Mouse (Mus musculus) adrenal gland, adult 2 months (tissue): Measurements from ENCODE around the gene Rsl1d1. TPM values are rescaled to one million over a fixed set of nuclear protein-coding genes. Genes with fewer than 3 reads are reported as not detected.

Experiments
- DNase-seq: peaks from one replicate; pipeline ENCODE4 v3.0.0; 2021
- long read RNA-seq: library from polyadenylated mRNA; stranded (forward); transcript quantifications from one replicate; pipeline ENCODE4 v2.0.0, GENCODE M21; 2021
- polyA plus RNA-seq: library from polyadenylated mRNA; depleted of rRNA; stranded (reverse); fragments of >200 nt; gene quantifications from 2 replicates; pipeline ENCODE4 v1.2.3, GENCODE M21; 2012; rRNA removed
- total RNA-seq, 2 experiments: library from RNA; stranded (reverse); gene quantifications; 2 replicates each; pipeline ENCODE4 v1.2.3; 2021

Rsl1d1 gene
- total RNA-seq (10 to 100 TPM; 65.7 to 82.2 TPM), polyA plus RNA-seq (1.3 TPM in 2 replicates)
- long read RNA-seq, transcript Rsl1d1-201 (9 exons, 1,945 nt) = major isoform, 44 of 49 reads
- long read RNA-seq, partial matches to known transcripts = 0 of 49 reads
- long read RNA-seq, other reads (novel, unspliced or antisense) = 5 of 49 reads

DNA sequence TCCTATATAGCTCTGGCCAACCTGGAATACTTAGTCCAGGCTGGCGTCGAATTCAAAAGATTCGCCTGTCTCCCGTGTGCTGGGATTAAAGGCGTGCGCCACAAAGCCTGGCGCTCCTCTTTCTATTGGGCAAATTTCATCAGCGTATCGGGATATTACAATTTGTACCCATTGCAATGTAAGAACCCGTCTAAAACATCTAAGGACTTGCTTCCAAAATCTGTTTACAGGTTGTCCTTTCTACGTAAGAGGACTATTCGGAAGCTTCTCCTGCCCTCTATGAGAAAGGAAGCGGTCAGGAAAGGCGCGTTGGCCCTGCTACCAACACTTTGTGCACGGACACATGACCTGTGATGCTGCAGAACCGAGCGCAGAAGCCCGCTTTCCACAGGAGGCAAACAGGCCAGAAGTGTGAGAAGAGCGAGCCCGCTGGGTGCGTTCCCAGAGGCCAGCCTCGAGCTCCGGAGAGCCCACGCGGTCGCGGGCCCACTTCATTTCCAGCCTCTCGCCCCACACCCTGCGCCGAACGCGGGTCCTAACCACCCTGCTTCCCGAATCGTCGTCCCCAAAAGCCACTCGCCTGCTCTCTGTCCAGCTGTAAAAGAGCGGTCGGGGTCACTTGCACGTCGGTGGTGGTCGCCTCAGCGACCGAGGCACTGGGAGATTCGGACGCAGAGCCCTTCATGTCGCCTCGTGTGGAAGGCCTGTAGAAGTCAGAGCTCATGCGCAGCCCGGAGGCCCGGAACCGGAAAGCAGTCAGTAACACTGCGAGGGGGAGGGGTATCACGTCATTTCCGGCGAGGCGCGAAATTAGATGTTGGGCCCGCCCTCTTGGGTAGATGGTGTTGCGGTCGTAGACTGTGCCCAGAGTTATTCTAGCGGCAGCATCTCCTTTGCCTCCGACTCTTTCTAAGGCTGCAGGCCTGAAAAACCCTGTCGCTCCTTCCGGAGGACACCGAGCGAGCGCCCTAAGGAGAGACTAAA is at the start of gene Rsl1d1:
Gene Rsl1d1 (minus strand): TSS at position 761 of the 984 bp plus-strand sequence.
- DNase-seq = peak; percentile 93

DNA sequence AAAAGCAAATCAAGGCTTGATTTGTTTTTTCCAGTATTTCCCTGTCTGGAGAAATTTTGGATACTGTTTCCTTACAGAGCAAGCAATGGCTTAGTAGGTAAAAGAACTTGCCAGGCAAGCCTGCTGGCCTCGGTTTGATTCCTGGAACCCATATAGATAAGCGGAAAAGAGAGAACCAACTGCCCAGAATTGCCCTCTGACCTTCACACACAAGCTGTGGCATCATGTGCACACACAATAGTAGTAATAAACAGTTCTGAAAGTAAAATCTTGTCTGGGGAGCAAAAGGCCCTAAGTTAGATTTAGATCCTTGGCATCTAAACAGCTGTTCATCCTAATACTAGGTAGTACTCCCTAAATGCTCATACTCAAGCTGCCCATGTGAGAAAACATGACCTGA is 44.7 kb upstream of the Rsl1d1 start:
- DNase-seq = peak; percentile 17

DNA sequence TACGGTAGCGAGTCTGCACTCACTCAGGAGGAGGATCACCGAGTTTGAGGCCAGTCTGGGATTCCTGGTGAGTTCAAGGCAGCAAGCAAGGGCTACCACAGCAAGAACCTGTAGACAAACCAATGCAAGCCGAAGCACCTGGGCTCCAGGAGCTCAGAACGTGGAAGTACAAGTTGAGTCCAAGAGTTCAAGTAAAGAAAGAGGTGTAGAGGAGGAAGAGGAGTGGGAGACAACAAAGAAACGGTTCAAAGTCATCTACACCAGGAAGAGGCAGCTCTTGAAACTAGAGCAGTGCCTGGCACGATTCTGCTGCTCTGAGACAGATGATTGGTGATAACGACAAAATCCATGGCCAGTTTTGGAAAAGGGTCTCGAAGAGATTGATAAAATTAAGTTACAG is 42.6 kb upstream of the Rsl1d1 start:
- no peak for DNase-seq

DNA sequence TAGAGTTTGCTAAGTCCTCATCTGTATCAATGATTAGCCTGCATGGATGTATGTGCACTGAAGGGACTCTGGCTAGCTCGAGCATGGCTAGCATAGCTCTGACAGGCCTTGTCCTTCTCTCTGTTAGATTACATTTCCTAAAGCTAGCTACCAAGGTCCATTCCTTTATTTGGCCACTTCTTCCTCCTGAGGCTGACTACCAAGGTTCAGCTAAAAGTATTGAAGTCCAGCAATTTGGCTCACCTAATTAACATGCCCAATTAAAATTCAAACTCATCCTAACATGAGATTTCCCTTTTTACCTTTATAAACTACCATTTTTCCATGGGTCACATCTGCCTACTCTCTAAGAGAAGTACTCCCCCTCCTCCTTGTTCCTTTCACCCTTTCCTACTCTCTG is 39.3 kb upstream of the Rsl1d1 start:
- DNase-seq = no peak

DNA sequence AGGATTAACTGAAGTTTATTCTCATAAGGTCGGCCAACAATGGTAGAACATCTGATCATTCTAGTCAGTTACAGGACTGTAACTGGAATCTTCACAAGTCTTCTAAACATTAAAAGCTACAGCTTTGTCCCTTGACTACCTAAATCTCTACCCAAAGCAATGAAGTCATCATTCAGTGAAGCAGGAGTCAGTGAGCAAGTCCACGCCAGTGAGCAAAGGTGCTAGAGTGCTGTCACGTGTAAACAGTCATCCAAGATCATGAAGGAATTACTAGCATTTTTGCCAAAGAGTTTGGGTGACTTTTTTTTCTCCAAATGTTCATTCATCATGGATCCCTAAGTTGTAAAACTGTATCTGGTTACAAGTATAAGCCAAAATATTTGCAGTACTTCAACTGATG is 14.7 kb upstream of the Rsl1d1 start:
- no peak for DNase-seq

DNA sequence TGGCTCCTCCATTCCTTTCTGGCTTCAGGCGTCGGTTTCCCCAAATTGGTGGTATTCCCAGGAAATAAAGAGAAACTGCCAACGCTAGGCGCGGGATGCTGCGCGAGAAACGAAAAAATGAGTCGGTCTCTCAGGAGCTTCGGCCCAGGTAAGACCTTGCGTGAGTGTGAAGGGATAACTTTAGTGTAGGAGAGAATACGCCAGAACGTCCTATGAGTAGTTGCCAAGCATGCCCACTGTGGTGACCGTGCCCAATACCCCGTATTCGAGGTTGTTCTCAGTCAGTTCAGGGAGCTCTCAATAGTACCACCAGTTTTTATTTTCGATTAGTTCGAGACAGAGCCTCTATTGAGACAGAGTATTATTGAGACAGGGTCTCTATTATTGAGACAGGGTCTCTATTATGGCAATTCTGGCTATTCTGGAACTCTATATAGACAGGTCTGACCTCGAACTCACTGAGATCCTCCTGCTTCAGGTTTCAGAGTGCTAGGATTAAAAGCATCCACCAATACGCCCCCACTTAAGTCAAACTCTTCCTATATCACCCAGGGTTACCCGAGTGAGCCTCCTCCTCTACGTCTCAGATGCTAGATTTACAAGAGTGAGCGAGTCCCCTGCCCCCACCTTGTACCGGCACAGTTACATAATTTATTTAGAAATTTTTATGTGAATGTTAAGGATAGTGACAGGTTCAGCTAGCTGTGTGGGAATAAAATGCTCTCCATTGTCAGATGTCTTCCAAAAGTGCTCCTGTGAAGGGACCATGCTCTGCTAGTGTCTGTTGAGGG is 664 bp upstream of the Rsl1d1 start:
- no peak for DNase-seq

DNA sequence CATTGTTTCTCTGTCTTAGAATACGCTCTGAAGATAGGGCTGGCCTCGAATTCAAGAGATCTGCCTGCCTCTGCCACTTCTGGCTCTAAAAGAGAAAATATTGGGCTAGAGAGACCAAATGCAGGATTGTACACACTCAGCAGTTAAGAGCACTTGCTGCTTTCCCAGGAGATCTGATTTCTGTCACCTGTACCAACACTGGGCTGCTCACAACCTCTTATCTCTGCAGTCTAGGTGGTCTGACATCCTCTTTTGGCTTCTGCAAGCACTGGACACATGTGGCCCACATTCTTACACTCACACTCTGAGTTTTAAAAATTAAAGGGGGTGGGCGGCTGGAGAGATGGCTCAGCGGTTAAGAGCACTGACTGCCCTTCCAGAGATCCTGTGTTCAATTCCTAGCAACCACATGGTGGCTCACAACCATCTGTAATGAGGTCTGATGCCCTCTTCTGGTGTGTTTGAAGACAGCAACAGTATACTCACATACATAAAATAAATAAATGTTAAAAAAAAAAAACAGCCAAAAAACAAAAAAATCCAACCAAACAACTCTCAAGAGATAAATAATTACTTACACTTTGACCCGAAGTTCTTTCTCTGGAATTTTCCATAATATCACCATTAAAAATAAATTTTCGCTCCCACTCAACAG is 1.3 kb downstream of the Rsl1d1 start:
- no peak for DNase-seq

DNA sequence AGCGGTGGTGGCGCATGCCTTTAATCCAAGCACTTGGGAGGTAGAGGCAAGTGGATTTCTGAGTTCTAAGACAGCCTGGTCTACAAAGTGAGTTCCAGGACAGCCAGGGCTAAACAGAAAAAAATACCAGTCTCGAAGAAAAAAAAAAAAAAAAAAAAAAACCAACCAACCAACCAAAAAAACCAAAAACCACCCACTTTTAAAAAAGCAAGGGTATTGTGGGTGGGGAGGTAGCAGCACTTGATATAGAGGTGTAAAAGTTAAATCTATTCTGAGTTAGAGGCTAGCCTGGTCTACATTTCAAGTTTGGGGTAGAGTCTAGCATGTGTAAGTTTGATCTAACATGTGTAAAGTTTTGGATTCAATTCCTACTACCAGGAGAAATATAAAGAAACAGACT is 2.9 kb downstream of the Rsl1d1 start:
- DNase-seq = no peak

DNA sequence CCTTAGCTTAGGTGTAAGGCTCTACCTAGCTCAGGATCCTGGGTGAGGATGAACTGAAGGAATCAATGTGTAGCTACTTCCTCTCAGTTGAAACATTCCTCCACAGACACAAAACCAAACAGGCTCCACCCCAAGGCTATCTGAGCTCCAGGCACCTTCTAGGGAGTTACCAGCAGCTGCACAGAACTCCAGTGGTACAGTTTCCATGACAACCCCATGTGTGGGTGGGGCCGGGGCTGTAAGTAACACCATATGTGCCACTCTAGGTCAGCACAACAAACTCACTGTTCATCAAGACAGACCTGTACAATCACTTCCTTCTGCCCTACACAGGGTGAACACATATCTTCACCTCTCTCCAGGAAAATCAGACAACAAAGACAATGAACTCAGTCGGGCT is 4.7 kb downstream of the Rsl1d1 start:
- no peak for DNase-seq

DNA sequence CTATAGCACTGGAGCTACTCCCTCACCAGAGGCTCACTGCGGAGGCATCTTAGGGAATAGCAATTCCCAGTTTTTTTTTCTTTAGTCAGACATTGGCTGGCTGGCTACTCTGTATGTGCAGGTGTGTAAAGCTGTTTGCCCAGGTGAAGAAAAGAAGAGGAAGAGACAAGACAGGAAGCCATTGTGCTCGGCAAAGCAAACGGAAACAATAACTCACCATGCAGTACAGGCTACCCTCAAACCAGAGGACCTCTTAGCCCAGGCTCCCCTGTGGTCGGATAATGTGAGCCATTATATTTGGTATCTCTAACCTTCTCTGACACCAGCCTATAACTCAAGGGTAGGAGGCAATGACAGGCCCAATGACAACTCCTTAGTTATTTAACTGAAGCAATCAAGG is 6.1 kb downstream of the Rsl1d1 start:
- DNase-seq = no peak

DNA sequence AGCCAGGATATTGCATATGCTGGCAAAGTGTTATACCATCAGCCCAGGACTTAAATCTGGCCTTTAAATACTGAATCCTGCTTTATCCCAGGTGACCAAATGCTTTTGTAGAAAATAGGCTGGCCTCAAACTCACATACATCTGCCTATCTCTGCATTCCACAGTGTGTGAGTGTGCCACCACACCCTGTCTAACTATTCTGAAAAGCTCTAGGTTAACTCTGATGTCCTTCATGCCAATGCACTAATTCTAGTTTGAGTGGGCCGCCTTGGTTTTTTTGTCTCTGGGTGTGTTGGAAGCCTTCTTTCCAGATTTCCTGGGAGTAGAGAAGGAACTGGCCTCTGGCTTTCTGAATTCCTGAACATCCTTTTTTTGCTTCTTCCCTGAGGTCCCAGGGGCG is 9.9 kb downstream of the Rsl1d1 start:
- DNase-seq = no peak

DNA sequence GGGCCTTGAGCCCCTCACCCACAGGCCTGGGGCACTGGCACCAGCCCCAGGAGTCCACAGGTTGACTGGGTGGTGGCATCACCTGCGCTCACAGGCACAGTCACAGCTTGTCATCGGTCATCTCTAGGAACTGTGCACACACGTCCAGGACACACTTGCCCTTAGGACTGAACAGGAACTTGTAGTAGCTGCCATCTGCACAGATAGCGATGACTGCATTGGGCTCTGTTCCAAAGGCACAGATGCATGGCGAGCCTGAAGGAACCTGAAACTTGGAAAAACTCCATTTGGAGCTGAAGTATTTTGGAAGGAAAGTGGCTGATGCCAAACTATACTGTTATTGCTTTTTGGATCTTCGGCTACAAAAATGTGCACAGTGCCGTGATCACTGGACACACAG is 13.0 kb downstream of the Rsl1d1 start:
- no peak for DNase-seq

DNA sequence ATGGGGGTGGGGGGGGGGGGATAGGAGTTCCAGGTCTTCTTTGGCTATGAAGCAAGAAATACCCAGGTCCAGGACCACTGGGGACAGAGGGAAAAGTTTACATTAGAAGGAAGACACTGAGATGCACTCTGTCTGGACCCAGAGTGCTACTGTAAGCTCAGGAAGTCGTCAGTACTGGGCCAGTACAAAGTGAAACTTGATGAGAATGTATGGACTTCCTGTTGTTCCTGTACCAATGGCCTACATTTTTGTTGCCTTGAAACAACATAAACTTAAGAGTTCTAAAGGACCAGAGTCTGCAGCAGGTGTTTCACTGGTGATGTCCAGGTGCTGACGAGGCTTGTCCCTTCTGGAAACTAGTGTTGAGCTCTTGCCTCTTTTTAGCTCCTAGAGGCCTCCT is 25.7 kb downstream of the Rsl1d1 start:
- no peak for DNase-seq

DNA sequence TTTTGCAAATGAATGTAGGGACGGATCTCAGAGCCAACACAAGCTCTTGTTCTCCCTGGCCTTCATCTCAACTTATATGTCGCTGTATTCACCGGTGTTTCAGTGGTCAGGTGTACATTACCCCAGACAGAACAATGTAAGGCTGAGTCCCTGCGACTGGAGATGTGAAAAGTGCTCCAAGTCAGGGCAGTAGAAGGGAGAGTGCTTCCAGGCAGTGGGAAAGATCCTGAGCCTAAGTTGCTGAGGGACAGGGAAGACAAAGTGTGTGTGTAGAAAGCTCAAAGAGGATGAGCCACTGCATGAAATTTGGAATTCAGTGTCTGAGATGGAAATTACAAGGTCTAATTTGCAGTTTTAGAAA is 26.3 kb downstream of the Rsl1d1 start:
- no peak for DNase-seq

DNA sequence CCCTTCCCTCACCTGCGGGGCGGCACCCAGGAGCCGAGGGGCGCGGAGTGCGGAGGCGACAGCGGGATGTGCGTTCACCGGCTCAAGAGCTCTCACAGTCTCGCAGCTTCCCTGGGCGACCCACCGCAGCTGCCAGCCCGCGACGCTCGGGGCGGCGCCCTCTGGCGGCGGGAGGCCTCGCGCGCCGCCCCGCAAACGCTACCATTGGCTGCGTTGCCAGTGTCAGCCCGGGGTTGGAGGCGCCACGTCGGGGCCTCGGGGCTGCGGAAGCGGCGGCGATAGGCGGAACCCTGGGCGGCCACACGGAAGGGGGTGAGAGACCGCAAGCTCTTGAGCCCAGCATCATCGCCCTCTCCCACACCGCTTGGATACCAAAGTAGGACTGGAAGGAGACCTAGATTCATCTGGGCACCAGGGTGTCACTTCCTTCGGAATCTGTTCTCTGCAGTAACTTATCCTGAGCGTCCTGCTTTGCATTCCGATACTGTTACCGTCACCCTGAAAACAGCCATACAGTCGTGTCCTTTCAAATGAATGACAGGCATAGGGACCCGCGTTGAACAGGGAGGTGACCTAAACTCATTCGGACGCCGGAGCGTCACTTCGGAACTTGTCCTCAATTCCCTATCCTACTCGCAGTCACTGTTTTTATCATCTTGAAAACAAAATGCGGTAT is 26.8 kb downstream of the Rsl1d1 start, which contains the start of gene Zc3h7a:
Gene Zc3h7a (minus strand): TSS at position 186 of the 676 bp plus-strand sequence.
- DNase-seq = peak; percentile 95

DNA sequence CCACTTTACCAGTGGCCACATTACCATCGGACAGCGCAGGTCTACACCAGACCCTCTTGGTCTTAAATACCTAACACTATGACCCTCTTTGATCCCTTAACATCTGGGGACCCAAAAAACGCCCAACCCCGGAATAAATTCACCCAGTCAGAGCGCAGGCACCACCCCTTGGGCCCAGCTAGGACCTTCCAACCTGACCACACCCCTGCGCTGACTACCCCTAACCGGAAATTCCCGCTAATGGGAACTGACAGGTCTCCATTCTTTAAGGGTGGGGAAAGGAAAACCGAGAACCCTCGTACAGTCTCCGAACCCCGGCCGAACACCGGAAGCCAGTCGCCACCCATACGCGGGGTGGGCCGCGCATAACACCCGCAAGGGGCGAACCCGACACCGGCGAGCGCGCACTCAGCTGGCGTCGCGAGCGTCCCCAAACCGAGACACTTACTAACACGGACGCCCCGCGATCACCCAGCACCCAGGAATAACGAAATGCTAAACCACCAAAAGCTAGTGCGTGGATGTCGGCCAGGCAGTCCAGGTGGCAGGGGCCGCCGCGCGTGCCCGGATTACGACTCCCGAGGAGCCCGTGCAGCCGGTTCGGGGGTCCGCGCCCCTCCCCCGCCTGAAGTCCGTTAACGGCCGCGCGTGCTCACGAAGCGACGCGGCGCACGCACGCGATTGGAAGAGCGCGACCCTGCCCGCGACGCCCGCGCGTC is 27.5 kb downstream of the Rsl1d1 start:
- peak; percentile 86 for DNase-seq

DNA sequence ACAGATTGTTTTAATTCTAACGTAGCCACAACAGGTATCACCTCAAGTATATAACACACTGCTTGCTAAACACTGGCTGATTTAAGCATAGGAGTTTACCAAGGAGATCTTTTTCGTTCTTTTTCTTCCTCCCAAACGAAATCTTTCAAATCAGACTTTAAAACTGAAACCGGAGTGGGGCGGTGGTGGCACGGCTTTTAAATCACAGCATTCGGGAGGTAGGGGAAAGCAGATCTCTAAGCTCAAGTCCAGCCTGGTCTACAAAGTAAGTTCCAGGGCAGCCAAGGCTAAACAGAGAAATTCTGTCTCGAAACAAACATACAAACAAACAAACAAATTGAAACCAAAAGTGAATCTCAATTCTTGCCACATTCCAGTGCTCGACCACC is 28.0 kb downstream of the Rsl1d1 start:
- no peak for DNase-seq

DNA sequence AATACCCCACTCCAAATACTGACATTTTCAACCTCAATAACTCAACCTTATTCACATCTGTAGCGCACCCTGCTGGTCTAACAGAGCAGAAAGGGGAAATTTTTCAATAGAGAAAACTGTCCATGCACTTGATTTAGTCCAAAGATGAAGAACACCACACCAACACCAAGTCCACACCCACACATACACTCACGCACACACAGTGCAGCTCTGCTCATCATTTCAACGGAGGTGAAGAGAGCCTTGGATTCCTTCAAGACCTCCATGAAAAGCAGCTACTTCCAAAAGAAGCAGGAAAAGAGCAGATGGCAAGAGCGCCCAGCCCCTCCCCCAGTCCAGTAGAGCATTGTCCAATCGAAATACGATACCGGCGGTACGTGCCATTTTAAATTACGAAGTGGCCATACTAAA is 28.5 kb downstream of the Rsl1d1 start:
- peak; percentile 60 for DNase-seq

DNA sequence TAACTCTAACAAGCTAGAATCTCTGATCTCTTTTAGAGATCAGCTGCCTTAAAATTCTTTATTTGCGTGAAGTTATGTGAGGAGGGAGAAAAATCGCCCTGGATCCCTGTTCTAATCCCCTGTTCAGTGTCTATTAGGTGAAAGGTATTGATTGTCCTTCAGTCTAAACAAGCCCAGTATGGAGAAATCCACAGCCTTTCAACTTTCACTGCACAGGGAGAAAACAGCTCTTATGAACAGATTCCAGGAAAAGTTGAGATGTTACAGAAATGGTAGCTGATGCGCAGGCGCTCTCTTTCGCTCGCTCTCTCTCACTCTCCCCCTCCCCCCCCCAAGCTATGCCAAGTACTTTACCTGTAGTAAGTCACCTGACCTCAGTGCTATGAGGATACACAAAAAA is 31.5 kb downstream of the Rsl1d1 start:
- no peak for DNase-seq

DNA sequence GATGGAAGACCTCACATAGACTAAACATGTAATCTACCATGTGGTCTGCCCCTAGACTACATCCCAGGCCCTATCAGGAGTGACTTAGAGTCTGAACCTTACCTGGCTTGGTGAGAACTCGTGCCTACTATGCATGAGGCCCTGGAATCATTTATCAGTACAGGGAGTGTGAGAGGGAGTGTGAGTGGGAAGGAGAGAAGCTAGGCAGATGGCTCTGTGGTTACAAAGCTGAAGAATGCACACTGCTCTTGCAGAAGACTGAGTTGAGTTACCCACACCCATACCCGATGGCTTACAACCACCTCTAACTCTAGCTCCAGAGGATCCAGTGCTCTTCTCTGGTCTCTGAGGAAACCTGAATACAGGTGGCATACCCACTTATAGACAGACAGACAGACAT is 36.7 kb downstream of the Rsl1d1 start:
- DNase-seq = no peak

DNA sequence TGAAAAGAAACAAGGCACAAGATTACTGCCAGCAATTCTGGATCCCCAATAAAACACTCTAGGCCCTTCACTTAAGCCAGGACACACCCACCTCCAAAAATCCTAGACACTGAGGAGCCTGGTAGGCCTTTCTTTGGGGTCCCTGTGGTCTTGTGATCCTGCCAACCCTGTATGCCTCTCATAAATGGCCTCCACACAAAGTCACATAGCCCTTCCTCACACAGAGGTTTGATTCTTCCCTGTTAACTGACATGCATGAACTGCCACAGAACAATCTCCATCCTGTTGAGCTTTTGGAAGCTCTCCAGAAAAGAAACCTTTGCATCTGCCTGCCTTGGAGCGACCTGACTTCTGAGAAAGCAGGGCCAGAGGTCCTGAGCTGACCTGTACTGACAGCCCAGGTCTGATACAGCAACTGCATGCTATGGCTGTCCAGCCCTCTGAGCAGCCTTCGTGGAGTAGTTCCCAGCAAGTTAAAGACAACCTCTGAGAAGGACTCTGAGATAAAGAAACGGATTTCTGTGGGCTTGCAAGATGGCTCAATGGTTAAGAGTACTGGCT is 38.4 kb downstream of the Rsl1d1 start:
- DNase-seq = no peak
